Mouse (Mus musculus) neural tube, embryonic 11.5 days (tissue): ENCODE data around the gene Clec16a. TPM values are rescaled to one million over a fixed set of nuclear protein-coding genes. Genes with fewer than 3 reads are reported as not detected.

Experiments
- ATAC-seq: fragments of 200-750 bp; cut with Nextera tagmentation; 2 replicates; pipeline ENCODE4 v1.8.0; 2017; ENCODE audit warnings: moderate number of reproducible peaks, mild to moderate bottlenecking, moderate TSS enrichment, moderate library complexity; ENCODE audit not compliant: insufficient read depth, low FRiP score, low TSS enrichment
- DNase-seq: peaks from one replicate; pipeline ENCODE4 v3.0.0-alpha.2; 2015; ENCODE audit warnings: low spot score
- H3K27ac ChIP-seq: fragments of 300-500 bp; sonication (generic); 2 replicates; pipeline ENCODE4 v1.5.1; 2014; ENCODE audit warnings: low read depth, mild to moderate bottlenecking, low read length
- H3K27me3 ChIP-seq: fragments of 300-500 bp; sonication (generic); 2 replicates; pipeline ENCODE4 v1.6.1; 2014; ENCODE audit warnings: mild to moderate bottlenecking, low read length, mixed read lengths; ENCODE audit not compliant: control insufficient read depth, insufficient read depth
- H3K36me3 ChIP-seq: fragments of 300-500 bp; sonication (generic); 2 replicates; pipeline ENCODE4 v1.6.1; 2014; ENCODE audit warnings: mild to moderate bottlenecking, low read length, moderate library complexity, mixed read lengths; ENCODE audit not compliant: control insufficient read depth, insufficient read depth
- H3K4me1 ChIP-seq: fragments of 300-500 bp; sonication (generic); 2 replicates; pipeline ENCODE4 v1.6.1; 2014; ENCODE audit warnings: low read length, mixed read lengths; ENCODE audit not compliant: control insufficient read depth, insufficient read depth
- H3K4me2 ChIP-seq: fragments of 300-500 bp; sonication (generic); 2 replicates; pipeline ENCODE4 v1.6.1; 2014; ENCODE audit warnings: low read depth, mild to moderate bottlenecking, moderate library complexity
- H3K4me3 ChIP-seq: fragments of 300-500 bp; sonication (generic); 2 replicates; pipeline ENCODE4 v1.5.1; 2014; ENCODE audit warnings: low read depth, low read length
- H3K9ac ChIP-seq: fragments of 300-500 bp; sonication (generic); 2 replicates; pipeline ENCODE4 v1.6.1; 2014; ENCODE audit warnings: mild to moderate bottlenecking, low read length
- H3K9me3 ChIP-seq: fragments of 300-500 bp; sonication (generic); 2 replicates; pipeline ENCODE4 v1.6.1; 2016; ENCODE audit warnings: low read length; ENCODE audit not compliant: control insufficient read depth
- WGBS: fragments of 180-500 bp; shearing (Covaris S2); extraction: QIAGEN DNeasy Blood & Tissue Kit; methylation state at CpG from one replicate; pipeline ENCODE4 v1.1.7; 2014; 5-methylcytosine and 5-hydroxymethylcytosine counted together
- polyA plus RNA-seq: library from polyadenylated mRNA; unstranded; fragments of >200 nt; fragmentation: Nextera tagmentation; extraction: Ambion mirVana; gene quantifications from 2 replicates; pipeline ENCODE4 v1.2.1, GENCODE M21; 2014

Clec16a gene
- polyA plus RNA-seq, 1 experiment from 2014 or later: 44.0 TPM

DNA sequence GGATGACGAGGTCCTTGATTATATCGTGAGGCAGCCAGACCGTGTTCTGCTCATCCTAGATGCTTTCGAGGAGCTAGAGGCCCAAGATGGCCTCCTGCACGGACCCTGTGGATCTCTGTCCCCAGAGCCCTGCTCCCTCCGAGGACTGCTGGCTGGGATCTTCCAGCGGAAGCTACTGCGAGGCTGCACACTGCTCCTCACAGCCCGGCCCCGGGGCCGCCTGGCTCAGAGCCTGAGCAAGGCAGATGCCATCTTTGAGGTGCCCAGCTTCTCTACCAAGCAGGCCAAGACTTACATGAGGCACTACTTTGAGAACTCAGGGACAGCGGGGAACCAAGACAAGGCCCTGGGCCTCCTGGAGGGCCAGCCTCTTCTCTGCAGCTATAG is 34.0 kb upstream of the Clec16a start:
- no peaks in the 10 kb centered on the region for H3K4me1 ChIP-seq
- H3K4me3 ChIP-seq: no peak overlapping the region
- H3K9me3 ChIP-seq: no peaks in the 10 kb centered on the region
- no peaks in the 10 kb centered on the region for H3K27me3 ChIP-seq
- 86% methylated on average over 12 of the region's 12 CpGs for WGBS
- no peaks in the 10 kb centered on the region for H3K36me3 ChIP-seq
- no peak overlapping the region for H3K27ac ChIP-seq
- DNase-seq (no peak), ATAC-seq (no peak)
- H3K9ac ChIP-seq: no peak overlapping the region
- no peak overlapping the region for H3K4me2 ChIP-seq

DNA sequence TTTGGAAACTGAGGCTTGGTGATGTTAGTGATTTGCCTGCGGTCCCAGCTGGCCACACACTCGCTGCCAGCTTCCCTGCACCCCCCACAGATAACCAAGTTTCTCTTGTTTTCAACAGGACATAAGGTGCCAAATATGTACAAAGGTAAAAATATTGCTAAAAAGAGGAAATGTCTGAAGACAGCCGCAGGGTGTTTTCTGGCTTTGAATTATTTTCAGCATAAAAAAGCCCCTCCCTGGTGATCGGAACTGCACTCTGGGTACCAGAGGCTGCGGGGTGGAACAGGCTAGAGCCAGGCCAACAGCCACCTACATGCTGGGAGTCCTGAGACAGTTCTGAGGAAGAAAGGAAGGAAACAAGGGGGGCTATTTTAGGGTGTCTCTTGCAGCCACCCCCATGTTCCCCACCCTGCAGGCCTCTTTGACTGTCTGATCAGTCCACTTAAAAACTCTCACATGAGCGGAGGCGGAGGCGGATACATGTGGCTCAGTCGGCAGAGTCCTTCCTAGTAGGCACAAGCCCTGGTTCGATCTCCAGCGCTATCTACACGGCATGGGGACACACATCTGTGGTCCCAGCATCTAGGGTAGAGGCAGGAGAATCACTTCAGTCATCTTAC is 29.1 kb upstream of the Clec16a start:
- DNase-seq: no peak

DNA sequence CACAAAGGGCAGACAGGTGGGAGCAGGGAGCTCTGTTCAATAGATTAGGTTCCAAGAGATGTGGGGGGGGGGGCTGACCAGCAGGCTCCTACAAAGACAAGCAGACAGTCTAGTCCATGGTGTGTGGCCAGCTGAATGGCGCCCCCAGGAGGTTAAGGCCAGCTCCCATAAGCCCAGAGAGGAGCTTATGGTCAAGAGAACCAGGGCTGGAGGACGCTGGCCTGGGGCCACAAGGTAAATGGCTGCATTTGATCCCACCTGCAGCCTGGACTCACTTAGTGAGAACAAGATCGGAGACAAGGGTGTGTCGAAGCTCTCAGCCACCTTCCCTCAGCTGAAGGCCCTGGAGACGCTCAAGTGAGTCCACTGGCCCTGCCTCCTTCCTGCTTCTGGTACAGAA is 27.1 kb upstream of the Clec16a start:
- DNase-seq: no peak
- 55% methylated on average over 5 of the region's 5 CpGs for WGBS
- Histone ChIP-seq H3K9ac (no peak overlapping the region), H3K4me2 (no peak overlapping the region), H3K9me3 (no peaks in the 10 kb centered on the region), H3K27me3 (no peaks in the 10 kb centered on the region), H3K36me3 (no peaks in the 10 kb centered on the region), H3K4me3 (no peak overlapping the region), H3K27ac (no peak overlapping the region), H3K4me1 (no peaks in the 10 kb centered on the region)
- ATAC-seq: no peak

More for the DNA sequence above, 29.1 kb upstream of the Clec16a start:
- ATAC-seq: no peak
- H3K4me2 ChIP-seq: no peak overlapping the region
- no peaks in the 10 kb centered on the region for H3K4me1 ChIP-seq
- no peaks in the 10 kb centered on the region for H3K36me3 ChIP-seq
- 92% methylated on average over 12 of the region's 12 CpGs for WGBS
- no peaks in the 10 kb centered on the region for H3K27me3 ChIP-seq
- no peak overlapping the region for H3K4me3 ChIP-seq
- no peak overlapping the region for H3K27ac ChIP-seq
- H3K9me3 ChIP-seq: no peaks in the 10 kb centered on the region
- no peak overlapping the region for H3K9ac ChIP-seq

DNA sequence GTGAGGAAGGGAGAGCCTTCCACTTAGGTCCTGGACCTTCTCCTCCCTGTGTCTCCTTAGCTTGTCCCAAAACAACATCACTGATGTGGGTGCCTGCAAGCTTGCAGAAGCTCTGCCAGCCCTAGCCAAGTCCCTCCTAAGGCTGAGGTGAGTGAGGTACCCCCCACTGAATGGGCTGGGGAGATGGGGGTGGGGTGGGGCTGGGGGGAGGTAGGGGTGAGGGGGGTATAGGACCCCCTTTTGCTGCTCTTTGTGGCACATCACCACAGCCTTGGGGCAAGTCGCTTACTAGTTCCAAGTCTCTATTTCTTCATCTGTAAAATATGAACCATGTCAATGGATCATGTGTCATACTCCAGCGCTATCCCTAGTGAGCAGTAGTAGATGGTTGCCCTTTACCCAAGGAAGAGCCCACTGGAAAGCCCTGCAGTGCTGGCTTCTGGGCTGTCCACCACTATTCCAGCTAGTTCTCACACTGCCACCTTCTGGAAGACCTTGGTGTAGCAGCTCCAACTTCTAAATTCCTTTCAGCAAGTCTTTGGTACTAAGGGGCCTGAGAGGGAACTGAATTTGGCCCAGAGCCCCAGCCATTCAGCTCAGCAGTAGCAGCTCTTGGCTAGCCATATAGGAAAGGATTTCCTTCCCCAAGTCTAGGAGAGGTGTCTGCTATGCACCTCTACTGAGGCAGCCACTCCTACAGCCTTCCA is 24.1 kb upstream of the Clec16a start:
- no peaks in the 10 kb centered on the region for H3K27me3 ChIP-seq
- no peaks in the 10 kb centered on the region for H3K4me1 ChIP-seq
- no peak overlapping the region for H3K27ac ChIP-seq
- no peak overlapping the region for H3K9ac ChIP-seq
- DNase-seq: peak; percentile 81
- peak; percentile 61 for ATAC-seq
- no peak overlapping the region for H3K4me3 ChIP-seq
- no peak overlapping the region for H3K4me2 ChIP-seq
- H3K9me3 ChIP-seq: no peaks in the 10 kb centered on the region
- no peaks in the 10 kb centered on the region for H3K36me3 ChIP-seq
- WGBS: 29% methylated on average over 2 of the region's 2 CpGs

DNA sequence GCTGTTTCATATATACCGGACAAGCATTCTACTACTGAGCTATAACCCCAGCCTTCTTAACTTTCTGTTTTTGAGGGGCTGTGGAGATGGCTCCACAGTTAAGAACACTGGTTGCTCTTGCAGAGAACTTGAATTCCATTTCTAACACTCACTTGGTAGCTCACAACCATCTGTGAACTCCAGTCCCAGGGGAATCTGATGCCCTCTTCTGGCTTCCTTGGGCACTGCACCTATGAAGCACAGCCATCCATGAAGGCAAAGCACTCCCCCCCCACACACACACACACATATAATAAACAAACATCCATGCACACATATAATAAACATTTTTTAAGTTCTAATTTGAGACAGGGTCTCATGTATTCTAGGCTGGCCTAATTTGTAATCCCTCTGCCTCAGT is 22.3 kb upstream of the Clec16a start:
- no peak overlapping the region for H3K4me2 ChIP-seq
- 85% methylated on average over 1 of the region's 1 CpGs for WGBS
- no peaks in the 10 kb centered on the region for H3K27me3 ChIP-seq
- no peak for ATAC-seq
- no peaks in the 10 kb centered on the region for H3K9me3 ChIP-seq
- no peak overlapping the region for H3K27ac ChIP-seq
- H3K36me3 ChIP-seq: no peaks in the 10 kb centered on the region
- no peaks in the 10 kb centered on the region for H3K4me1 ChIP-seq
- peak; percentile 53 for DNase-seq
- H3K9ac ChIP-seq: no peak overlapping the region
- H3K4me3 ChIP-seq: no peak overlapping the region

DNA sequence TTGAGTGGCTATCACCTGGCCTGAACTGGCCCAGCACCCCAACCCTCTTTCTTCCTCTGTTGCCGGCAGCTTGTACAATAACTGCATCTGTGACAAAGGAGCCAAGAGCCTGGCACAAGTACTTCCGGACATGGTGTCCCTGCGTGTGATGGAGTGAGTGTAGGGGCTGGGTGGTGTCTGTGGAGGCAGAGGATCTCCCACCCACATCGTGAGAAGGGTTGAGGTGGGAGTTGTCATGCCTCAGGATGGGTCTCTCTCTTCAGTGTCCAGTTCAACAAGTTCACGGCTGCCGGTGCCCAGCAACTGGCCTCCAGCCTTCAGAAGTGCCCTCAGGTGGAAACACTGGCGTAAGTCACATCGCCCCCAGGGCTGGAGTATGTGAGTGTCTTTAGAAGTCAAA is 21.5 kb upstream of the Clec16a start:
- Histone ChIP-seq H3K36me3 (no peaks in the 10 kb centered on the region), H3K27me3 (no peaks in the 10 kb centered on the region), H3K4me1 (no peaks in the 10 kb centered on the region), H3K4me2 (no peak overlapping the region), H3K9me3 (no peaks in the 10 kb centered on the region), H3K27ac (no peak overlapping the region), H3K9ac (no peak overlapping the region), H3K4me3 (no peak overlapping the region)
- DNase-seq: no peak
- 93% methylated on average over 8 of the region's 8 CpGs for WGBS
- ATAC-seq: no peak

DNA sequence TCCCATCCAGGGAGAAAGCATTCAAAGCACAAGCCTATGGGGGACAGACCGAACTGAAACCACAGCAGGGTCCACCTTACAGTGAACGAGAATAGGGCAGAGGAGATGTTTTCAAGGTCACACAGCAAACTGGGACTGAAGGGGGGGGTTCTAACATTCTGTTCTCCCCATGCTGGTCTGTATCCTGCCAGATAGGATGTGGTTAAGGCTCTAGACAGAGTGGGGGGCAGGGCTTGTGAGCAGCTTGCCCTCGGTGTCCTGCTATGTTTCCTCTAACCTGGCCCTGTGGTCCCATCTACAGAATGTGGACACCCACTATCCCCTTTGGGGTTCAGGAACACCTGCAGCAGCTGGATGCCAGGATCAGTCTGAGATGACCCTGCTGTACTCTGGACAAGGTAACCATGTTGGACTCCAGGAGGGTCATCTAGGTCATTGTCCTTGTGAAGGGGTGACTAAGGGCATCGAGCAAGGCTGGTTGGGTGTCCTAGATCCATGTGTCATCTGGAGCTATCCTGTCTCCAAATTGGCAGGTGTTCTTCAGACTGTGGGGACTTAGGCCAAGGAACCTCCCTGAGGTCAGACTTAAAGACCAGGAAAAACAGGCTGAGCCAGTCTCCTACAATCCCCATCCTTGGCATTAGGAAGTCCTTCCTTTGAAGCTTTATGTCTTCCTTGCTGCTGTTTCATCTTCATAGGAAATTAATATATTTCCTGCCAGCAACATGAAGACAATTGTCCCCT is 20.1 kb upstream of the Clec16a start:
- Histone ChIP-seq H3K9ac (no peak overlapping the region), H3K4me3 (no peak overlapping the region), H3K27ac (no peak overlapping the region), H3K36me3 (no peaks in the 10 kb centered on the region), H3K4me1 (no peaks in the 10 kb centered on the region), H3K27me3 (no peaks in the 10 kb centered on the region), H3K4me2 (no peak overlapping the region), H3K9me3 (no peaks in the 10 kb centered on the region)
- 91% methylated on average over 4 of the region's 4 CpGs for WGBS
- ATAC-seq (no peak), DNase-seq (no peak)

DNA sequence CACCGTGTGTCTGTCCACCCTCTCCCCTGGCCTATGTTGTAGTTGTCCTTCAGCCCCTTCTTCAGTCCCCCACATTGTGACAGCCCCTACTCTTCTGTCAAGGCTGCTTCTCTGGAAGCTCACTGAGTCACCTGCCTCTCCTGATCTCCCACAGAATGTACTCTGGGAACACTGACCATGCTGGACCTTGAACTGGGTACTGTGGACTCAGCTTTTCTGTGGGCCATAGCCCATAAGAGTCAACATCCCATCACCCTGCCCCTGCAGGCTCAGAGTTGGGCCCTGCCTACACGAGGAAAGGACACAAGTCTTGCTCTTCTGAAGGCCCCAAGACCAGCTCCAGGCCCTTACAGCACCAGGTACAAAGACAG is 19.5 kb upstream of the Clec16a start:
- Histone ChIP-seq H3K4me2 (no peak overlapping the region), H3K36me3 (no peaks in the 10 kb centered on the region), H3K4me3 (no peak overlapping the region), H3K9ac (no peak overlapping the region), H3K27ac (no peak overlapping the region), H3K4me1 (no peaks in the 10 kb centered on the region), H3K27me3 (no peaks in the 10 kb centered on the region), H3K9me3 (no peaks in the 10 kb centered on the region)
- DNase-seq (no peak), ATAC-seq (no peak)
- WGBS: 71% methylated on average over 2 of the region's 2 CpGs
